Mouse (Mus musculus): Measurements from ENCODE around the gene Trmo. TPM values are rescaled to one million over a fixed set of nuclear protein-coding genes. Genes with fewer than 3 reads are reported as not detected.

Gene Trmo
- polyA plus RNA-seq, 1 experiment: 3.1 TPM

DNA sequence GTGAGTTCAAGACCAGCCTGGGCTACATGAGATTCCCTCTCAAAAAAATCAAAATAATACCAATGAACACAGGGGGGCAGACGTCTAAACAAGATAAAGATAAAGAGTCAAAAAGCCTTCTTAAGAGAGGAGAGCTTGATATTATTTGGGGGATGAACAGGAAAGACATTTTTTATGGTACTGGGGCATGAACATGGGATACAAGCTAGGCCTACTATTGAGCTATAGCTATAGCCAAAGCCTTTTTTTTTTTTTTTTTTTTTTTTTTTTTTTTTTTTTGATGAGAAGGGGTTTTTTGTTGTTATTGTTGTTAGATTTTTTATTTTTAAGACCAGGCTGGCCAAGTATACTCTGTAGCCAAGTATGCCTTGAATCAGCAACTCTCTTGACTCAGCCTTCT lies 22.9 kb upstream of the Trmo start:
- Histone ChIP-seq H3K36me3 (ENCODE audit: control insufficient read depth, insufficient read depth, low read length) (no peaks in the 10 kb centered on the region), H3K4me1 (ENCODE audit: control insufficient read depth, insufficient read depth, insufficient read length, low read length) (no peaks in the 10 kb centered on the region), H3K27me3 (ENCODE audit: control insufficient read depth, insufficient read depth, low read length) (no peaks in the 10 kb centered on the region), H3K4me3 (ENCODE audit: low read depth, low read length) (no peak overlapping the region), H3K27ac (ENCODE audit: insufficient read depth, low read depth, low read length) (no peak overlapping the region)
- TF ChIP-seq CTCF (IDR thresholded peaks at IDR 0.05; ENCODE audit: extremely low read depth, insufficient read length, insufficient replicate concordance, low read depth, low read length) (no peak), POLR2A (IDR thresholded peaks at IDR 0.05; ENCODE audit: low read depth, low read length) (no peak)
- WGBS: 24% methylated on average over 1 of the region's 1 CpGs

DNA sequence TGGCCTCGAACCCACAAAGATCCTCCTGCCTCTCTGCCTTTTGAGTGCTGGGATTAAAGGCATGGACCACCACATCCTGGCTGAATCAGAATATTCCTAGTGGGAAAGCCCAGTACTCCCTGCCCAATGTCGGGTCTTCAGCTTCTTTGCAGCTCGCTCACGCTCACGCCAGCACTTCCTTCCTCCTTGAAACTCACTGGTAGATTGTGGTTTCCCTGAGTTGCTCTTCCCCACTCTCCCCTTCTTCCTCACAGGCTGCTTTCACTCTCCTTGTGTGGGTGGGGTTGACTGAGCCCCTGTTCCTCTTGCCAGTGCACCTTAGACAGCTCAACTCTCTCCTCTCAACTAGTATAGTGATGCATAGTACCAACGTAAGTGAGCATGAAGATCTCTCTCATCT lies 22.3 kb upstream of the Trmo start:
- Histone ChIP-seq H3K4me3 (ENCODE audit: low read depth, low read length) (no peak overlapping the region), H3K27me3 (ENCODE audit: control insufficient read depth, insufficient read depth, low read length) (no peaks in the 10 kb centered on the region), H3K27ac (ENCODE audit: insufficient read depth, low read depth, low read length) (no peak overlapping the region), H3K36me3 (ENCODE audit: control insufficient read depth, insufficient read depth, low read length) (no peaks in the 10 kb centered on the region), H3K4me1 (ENCODE audit: control insufficient read depth, insufficient read depth, insufficient read length, low read length) (no peaks in the 10 kb centered on the region)
- 41% methylated on average over 6 of the region's 6 CpGs for WGBS
- TF ChIP-seq CTCF (IDR thresholded peaks at IDR 0.05; ENCODE audit: extremely low read depth, insufficient read length, insufficient replicate concordance, low read depth, low read length) (no peak), POLR2A (IDR thresholded peaks at IDR 0.05; ENCODE audit: low read depth, low read length) (no peak)

DNA sequence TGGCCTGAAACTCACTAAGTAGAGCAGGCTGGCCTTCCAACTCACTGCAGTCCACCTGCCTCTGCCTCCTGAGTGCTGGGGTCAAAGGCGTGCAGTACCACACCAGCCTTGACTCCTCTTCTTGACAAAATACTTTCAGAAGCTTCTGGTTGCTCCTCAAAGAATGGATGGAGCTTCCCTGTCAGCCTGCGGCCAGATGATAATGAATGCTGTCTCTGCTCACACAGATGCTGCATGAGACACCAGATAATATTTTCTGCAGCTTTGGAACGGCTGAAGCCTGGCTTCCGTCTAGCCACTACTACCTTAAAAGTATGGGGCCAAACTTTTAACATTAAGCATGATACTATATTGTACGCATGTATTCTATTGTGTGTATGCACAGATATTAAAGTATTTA lies 21.4 kb upstream of the Trmo start:
- WGBS: 92% methylated on average over 5 of the region's 5 CpGs
- no peaks in the 10 kb centered on the region for H3K36me3 ChIP-seq (ENCODE audit: control insufficient read depth, insufficient read depth, low read length)
- TF ChIP-seq POLR2A (IDR thresholded peaks at IDR 0.05; ENCODE audit: low read depth, low read length): no peak
- TF ChIP-seq CTCF (IDR thresholded peaks at IDR 0.05; ENCODE audit: extremely low read depth, insufficient read length, insufficient replicate concordance, low read depth, low read length): no peak

DNA sequence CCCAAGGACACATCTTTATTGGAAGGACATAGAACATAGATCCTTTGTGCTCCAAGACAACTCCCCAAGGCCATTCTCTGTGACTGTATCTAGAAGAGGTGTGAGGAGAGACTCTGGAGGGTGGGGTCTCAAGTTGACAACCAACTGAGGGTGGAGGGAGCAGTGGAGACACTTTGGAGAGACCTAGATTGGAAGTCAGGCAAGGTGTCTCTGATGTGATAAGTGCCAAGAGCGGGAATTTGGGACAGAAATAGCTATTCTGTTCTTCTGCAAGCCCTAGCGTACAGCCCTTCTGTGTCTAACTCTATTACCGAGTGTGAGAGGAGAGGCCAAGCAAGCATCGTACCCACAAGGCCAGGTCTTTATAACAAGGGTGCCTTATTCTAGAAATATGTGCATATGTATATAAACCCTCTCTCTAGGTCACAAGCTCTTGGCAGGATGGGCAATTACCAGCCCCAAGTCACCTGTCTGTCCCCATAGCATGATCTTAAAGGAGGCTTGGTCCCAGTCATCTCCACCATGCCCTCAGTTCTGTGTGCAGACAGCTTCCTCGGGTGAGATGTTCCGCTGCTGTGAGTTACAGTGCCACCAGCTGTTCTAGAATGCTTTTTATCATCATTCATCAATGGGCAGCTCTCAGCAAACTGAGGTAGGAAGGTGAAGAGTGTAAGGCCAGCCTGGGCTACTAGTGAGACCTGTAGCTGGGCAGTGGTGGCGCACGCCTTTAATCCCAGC lies 17.9 kb upstream of the Trmo start:
- no peaks in the 10 kb centered on the region for H3K27me3 ChIP-seq (ENCODE audit: control insufficient read depth, insufficient read depth, low read length)
- H3K27ac ChIP-seq (ENCODE audit: insufficient read depth, low read depth, low read length): no peak overlapping the region
- TF ChIP-seq POLR2A (IDR thresholded peaks at IDR 0.05; ENCODE audit: low read depth, low read length) (no peak), CTCF (IDR thresholded peaks at IDR 0.05; ENCODE audit: extremely low read depth, insufficient read length, insufficient replicate concordance, low read depth, low read length) (no peak)
- no peaks in the 10 kb centered on the region for H3K36me3 ChIP-seq (ENCODE audit: control insufficient read depth, insufficient read depth, low read length)
- 93% methylated on average over 8 of the region's 8 CpGs for WGBS
- H3K4me1 ChIP-seq (ENCODE audit: control insufficient read depth, insufficient read depth, insufficient read length, low read length): peaks cover 8% of the 10 kb centered on the region; the same call in 1 of the 2 replicates
- H3K4me3 ChIP-seq (ENCODE audit: low read depth, low read length): no peak overlapping the region

More for the DNA sequence above, 21.4 kb upstream of the Trmo start:
- no peak overlapping the region for H3K27ac ChIP-seq (ENCODE audit: insufficient read depth, low read depth, low read length)
- H3K4me1 ChIP-seq (ENCODE audit: control insufficient read depth, insufficient read depth, insufficient read length, low read length): no peaks in the 10 kb centered on the region
- no peak overlapping the region for H3K4me3 ChIP-seq (ENCODE audit: low read depth, low read length)
- no peaks in the 10 kb centered on the region for H3K27me3 ChIP-seq (ENCODE audit: control insufficient read depth, insufficient read depth, low read length)

DNA sequence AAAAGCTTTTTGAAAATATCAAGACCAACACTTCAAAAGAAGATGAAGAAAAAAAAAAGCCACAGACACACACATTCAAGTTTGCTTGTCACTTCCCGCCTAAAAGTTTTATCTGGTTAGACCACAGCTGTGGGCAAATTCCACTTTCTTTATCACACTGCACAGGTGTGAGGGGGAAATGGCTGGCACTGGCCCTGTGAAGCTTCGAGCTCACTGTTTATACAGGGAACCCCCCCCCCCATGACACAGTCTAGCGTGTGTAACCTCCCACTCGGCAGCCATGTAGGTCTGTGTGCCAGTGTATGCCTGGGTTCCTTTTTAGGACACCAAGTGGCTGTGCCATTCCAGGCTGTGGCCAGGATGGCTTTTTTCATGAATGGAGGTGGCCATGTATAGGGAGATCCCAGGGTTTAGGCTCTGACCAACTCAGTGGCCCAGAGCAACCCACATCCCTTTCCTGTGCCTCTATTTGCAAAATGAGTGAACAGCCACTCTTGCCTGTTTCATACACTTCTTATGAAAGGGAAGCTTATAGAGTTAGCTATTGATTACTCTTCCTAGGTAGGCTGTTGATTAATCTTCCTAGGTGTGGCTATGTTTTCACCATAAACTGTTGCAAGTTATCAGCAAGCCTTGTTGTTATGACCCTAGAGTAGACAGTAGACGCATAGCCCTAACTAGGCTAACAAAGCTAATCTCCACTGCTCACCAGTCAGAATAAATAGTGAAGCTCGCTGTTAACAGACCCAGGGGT lies 15.0 kb upstream of the Trmo start:
- no peak overlapping the region for H3K4me3 ChIP-seq (ENCODE audit: low read depth, low read length)
- WGBS: 17% methylated on average over 6 of the region's 6 CpGs

DNA sequence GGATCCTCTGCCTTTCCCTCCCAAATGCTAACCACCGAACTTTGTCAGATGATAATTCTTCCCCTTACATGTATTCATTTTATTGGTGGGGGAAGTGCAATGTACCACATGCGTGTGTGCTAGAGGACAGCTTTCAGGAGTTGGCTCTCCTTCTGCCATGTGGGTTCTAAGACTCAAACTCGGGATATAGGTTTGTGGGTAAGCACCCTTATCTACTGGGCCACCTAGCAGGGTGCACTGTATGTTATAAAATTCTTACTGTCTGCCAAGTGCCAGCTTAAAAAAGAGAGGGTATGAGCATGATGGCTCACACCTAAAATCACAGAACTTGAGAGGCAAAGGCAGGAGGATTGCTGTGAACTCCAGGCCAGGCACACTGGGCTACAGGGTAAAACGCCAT lies 9.6 kb upstream of the Trmo start:
- WGBS: 71% methylated on average over 4 of the region's 4 CpGs
- TF ChIP-seq CTCF (IDR thresholded peaks at IDR 0.05; ENCODE audit: extremely low read depth, insufficient read length, insufficient replicate concordance, low read depth, low read length) (no peak), POLR2A (IDR thresholded peaks at IDR 0.05; ENCODE audit: low read depth, low read length) (no peak)

More for the DNA sequence above, 15.0 kb upstream of the Trmo start:
- TF ChIP-seq CTCF (IDR thresholded peaks at IDR 0.05; ENCODE audit: extremely low read depth, insufficient read length, insufficient replicate concordance, low read depth, low read length) (no peak), POLR2A (IDR thresholded peaks at IDR 0.05; ENCODE audit: low read depth, low read length) (no peak)
- Histone ChIP-seq H3K4me1 (ENCODE audit: control insufficient read depth, insufficient read depth, insufficient read length, low read length) (peaks cover 8% of the 10 kb centered on the region; the same call in 1 of the 2 replicates), H3K36me3 (ENCODE audit: control insufficient read depth, insufficient read depth, low read length) (no peaks in the 10 kb centered on the region), H3K27me3 (ENCODE audit: control insufficient read depth, insufficient read depth, low read length) (no peaks in the 10 kb centered on the region), H3K27ac (ENCODE audit: insufficient read depth, low read depth, low read length) (0 out of 2 replicates have a peak overlapping the region, but pooled peaks have one; percentile 23)

DNA sequence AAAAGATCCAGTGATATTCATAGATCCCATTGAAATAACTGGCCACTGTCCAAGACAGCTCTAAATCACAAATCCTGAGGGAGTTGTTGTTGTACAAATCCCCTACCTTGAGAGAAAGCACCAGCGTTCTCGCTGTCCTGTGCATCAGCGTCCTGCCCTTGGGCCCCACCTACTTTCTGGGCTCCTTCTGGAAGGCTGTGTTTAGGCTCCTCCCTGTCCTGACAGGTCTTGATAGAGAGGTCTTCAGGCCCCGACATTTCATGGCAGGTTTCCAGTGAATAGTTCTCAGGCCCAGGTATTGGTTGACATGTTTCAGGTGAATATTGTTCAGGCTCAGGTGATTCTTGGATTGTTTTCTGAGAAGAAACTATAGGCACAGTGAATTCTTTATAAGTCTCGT lies 6.5 kb upstream of the Trmo start:
- Histone ChIP-seq H3K27me3 (ENCODE audit: control insufficient read depth, insufficient read depth, low read length) (no peaks in the 10 kb centered on the region), H3K4me1 (ENCODE audit: control insufficient read depth, insufficient read depth, insufficient read length, low read length) (no peaks in the 10 kb centered on the region), H3K27ac (ENCODE audit: insufficient read depth, low read depth, low read length) (no peak overlapping the region), H3K4me3 (ENCODE audit: low read depth, low read length) (no peak overlapping the region), H3K36me3 (ENCODE audit: control insufficient read depth, insufficient read depth, low read length) (no peaks in the 10 kb centered on the region)
- 53% methylated on average over 5 of the region's 5 CpGs for WGBS
- TF ChIP-seq POLR2A (IDR thresholded peaks at IDR 0.05; ENCODE audit: low read depth, low read length) (no peak), CTCF (IDR thresholded peaks at IDR 0.05; ENCODE audit: extremely low read depth, insufficient read length, insufficient replicate concordance, low read depth, low read length) (no peak)

More for the DNA sequence above, 9.6 kb upstream of the Trmo start:
- no peaks in the 10 kb centered on the region for H3K27me3 ChIP-seq (ENCODE audit: control insufficient read depth, insufficient read depth, low read length)
- no peak overlapping the region for H3K27ac ChIP-seq (ENCODE audit: insufficient read depth, low read depth, low read length)
- H3K36me3 ChIP-seq (ENCODE audit: control insufficient read depth, insufficient read depth, low read length): no peaks in the 10 kb centered on the region
- H3K4me3 ChIP-seq (ENCODE audit: low read depth, low read length): no peak overlapping the region
- H3K4me1 ChIP-seq (ENCODE audit: control insufficient read depth, insufficient read depth, insufficient read length, low read length): peaks cover 4% of the 10 kb centered on the region; the same call in 1 of the 2 replicates
